Mouse (Mus musculus): ENCODE data around the gene Peli2.

Peli2 gene

DNA sequence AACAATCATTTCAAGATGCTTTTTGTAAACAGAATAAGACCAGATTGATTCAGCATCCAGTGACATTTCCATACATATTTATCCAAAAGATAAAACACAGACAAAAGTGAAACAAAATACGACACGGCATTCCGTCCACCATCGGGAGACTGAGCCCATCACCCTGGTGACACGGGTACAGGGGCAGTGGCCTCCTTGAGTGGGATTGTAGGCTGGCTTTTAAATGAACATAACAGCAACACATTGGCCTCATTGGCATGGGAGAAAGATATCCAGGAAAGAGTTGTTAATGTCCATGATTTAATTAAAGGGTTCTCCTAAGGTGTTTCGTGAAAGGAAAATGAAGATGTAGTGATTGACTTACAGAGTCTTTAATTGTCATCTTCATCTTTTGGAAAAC is 5.3 kb downstream of the Peli2 start:
- no peak for DNase-seq (ENCODE audit: low spot score in 2 of 2)

- DNase-seq (ENCODE audit: low spot score in 2 of 2): no peak
Observed at GRCm38 (mm10) chr14:48126931-48127330, 6.3 kb downstream of the Peli2 start.

DNA sequence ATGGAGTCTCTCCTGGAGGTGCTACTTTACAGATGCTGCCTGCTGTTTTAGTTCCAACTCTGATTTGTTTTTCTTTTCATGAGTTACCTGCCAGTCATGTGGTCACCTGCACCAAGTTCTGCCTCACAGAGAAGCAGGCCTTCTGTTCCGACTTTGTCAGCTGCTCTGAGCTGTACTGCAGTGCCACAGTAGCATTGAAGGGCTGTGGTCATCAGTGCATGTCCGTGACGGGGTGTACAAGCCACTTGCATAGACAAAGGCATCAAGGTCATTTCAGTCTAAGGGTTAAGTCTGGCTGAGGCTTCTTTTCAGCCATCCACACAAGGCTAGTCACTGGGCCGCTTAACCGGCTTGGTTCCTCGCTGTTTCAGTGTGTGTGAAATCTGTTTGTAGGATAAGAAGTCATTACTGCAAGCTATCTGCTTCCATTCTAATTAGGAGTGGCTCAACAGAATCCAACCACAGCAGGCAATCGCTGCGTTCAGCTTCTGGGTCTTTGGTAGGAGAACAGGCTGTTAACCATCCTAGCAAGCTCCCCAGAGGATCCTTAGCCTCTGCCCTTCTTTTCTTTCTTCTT is 7.1 kb downstream of the Peli2 start:
- peak in 1 of 2 experiments; percentile 35 for DNase-seq (ENCODE audit: low spot score in 2 of 2)

GRCm38 (mm10) chr14:48128701-48129100 is 8.1 kb downstream of the Peli2 start:
- no peak for DNase-seq (ENCODE audit: low spot score in 2 of 2)

GRCm38 (mm10) chr14:48130021-48130420 is 9.4 kb downstream of the Peli2 start:
- no peak for DNase-seq (ENCODE audit: low spot score in 2 of 2)

DNA sequence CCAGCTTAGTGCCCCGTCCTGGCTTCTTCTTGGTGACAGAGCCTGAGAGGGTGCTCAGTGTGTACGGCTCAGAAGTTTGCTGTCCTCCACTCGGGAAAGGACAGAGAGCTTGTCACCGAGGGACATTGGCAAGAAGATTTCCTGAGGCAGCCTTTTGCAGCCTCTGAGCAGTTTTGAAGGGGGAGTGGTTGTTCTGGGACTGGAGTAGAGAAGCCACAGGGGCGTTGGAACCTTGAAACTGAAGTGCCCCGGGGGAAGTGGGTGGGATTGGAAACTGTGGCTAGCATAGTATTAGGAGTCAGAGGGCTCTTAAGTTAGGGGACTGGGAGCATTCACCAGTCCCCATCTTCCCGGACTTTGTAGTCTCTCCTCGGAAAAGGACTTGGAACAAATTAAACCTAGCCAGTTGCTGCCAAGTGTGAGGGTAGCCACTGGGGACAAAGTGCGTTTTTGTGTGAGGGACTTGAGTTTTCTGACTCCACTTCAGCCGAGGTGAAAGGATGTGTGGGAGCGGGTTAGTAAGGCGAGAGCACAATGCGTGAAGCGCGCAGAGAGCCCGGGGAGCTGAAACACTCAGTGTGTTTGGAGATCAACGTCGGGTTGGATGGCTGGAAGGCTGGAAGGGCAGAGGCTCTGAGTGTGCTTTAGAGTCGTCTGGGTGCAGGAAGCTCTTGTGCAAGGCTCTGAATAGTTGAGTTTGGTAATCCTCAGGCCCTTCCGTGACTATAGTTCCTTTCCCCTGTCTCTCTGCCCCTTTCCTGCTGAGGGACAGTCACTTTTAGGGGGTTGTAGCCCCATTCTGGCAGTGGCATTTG is 10.3 kb downstream of the Peli2 start:
- no peak for DNase-seq (ENCODE audit: low spot score in 2 of 2)

GRCm38 (mm10) chr14:48131576-48131922 is 10.9 kb downstream of the Peli2 start:
- DNase-seq (ENCODE audit: low spot score in 2 of 2): no peak

DNA sequence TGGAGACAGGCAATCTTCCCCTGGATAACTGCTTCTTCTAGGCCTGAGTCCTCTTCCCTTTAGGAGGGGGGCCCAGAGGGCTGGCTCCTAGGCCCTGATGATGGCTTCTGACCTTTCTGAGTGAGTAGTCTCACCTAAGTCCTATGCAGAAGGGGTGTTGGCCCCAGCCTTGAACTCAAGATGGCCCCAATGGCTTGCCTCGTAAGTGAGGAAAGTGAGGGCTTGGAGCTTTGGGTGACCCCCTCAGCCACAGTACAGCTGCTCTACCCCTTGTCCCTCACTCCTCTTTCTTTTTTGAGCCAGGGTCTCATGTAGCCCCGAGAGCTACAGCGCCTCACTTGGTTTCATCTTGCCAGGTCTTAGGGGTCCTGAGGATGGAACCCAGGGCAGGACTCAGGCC is 11.6 kb downstream of the Peli2 start:
- no peak for DNase-seq (ENCODE audit: low spot score in 2 of 2)

DNA sequence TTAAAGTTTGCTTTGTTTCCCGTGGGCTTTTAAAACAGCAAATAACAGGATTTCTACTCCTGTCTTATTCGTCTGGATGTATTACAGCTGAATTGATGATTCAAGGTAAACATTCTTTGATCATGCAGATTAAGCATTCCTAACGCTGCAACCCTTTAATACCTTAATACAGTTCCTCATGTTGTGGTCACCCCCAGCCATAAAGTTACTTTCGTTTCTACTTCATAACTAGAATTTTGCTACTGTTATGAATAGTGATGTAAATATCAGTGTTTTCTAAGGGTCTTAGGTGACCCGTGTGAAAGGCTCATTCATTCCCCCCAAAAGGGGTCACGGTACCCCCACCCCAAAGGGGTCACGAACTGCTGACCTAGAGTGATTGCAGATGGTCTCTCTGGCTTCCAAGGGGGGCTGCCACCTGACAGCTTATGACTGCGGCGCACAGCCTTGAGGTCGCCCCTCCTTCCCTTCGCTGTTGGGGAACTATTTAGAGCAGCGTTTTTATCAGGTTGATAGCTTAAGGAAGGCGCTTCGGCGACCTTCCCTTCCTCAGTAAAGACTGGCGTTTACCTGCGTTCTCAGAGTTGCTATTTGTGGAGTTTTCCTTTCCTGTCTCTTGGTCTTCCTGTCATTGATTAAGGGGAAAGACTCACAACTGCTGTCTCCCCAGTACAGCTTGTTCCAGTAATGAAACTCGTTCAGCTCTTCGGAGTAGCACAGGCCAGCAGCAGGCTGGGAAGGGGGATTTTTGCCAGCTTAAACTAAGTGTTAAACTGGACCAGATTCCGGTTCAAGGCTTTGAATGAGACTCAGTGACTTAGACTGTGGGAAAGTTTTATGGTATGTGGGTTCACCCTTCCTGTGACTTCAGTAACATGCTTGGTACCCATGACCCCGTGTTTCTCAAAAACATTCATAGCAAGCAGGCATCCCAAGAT is 12.5 kb downstream of the Peli2 start:
- no peak for DNase-seq (ENCODE audit: low spot score in 2 of 2)

GRCm38 (mm10) chr14:48134344-48134743 is 13.7 kb downstream of the Peli2 start:
- DNase-seq (ENCODE audit: low spot score in 2 of 2): no peak

GRCm38 (mm10) chr14:48135816-48136345 is 15.3 kb downstream of the Peli2 start:
- no peak for DNase-seq (ENCODE audit: low spot score in 2 of 2)

- DNase-seq (ENCODE audit: low spot score in 2 of 2): no peak
Observed at GRCm38 (mm10) chr14:48137731-48138130, 17.1 kb downstream of the Peli2 start.

GRCm38 (mm10) chr14:48138138-48138537 is 17.5 kb downstream of the Peli2 start:
- DNase-seq (ENCODE audit: low spot score in 2 of 2): no peak

DNA sequence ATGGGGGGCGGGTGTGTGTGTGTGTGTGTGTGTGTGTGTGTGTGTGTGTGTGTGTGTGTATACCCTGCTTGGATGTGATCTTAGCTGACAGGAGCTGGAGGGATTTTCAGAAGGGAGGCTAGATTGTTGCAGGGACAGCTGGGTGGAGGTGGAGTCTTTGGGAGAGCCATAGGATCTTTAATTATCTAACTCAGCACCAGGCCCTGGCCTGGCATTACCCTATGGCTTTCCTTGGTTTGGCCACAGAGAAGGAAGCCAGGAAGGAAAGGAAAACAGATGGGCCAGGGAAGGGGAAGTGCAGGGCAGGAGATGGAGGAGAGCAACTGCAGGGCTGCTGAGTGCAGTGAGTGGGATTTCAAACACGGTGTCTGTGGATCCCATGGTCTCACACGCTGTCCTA is 18.8 kb downstream of the Peli2 start:
- DNase-seq (ENCODE audit: low spot score in 2 of 2): no peak

- DNase-seq (ENCODE audit: low spot score in 2 of 2): no peak
Observed at GRCm38 (mm10) chr14:48141694-48142093, 21.1 kb downstream of the Peli2 start.

DNA sequence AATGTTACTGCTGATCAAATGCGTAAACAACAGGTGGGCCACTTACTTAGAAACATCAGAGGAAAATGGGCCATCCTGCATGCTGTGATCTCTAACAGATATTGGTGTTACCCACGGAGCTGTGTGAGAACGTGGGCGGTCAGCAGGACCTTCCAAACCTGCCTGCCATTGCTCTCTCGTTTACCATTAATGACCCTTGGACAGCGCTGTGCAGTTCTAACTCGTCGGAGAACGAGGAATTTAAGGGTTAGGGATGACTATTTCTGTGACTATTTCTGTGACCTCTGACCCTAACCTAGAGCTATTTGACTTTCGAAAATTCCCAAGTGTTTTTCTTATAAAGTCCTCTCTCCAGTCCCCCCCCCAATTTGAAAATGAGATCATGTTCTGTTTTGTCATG is 22.1 kb downstream of the Peli2 start:
- no peak for DNase-seq (ENCODE audit: low spot score in 2 of 2)

DNA sequence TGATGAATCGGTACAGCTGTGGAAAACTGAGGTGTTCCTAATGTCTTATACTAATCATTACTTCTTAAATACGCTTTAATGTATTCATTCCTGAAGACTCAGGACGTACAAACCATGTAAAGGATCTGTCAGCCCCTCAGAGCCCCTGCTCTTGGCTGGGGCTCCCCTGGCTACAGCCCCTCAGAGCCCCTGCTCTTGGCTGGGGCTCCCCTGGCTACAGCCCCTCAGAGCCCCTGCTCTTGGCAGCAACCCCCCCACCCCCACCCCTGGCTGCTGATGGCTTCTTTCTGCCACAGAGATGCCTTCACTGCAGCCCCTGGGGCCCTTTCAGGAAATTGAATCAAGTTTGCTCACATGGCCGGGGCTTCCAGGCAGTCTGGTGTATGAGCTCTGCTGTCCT is 22.5 kb downstream of the Peli2 start:
- no peak for DNase-seq (ENCODE audit: low spot score in 2 of 2)

- no peak for DNase-seq (ENCODE audit: low spot score in 2 of 2)
Observed at GRCm38 (mm10) chr14:48144330-48144729, 23.7 kb downstream of the Peli2 start.

DNA sequence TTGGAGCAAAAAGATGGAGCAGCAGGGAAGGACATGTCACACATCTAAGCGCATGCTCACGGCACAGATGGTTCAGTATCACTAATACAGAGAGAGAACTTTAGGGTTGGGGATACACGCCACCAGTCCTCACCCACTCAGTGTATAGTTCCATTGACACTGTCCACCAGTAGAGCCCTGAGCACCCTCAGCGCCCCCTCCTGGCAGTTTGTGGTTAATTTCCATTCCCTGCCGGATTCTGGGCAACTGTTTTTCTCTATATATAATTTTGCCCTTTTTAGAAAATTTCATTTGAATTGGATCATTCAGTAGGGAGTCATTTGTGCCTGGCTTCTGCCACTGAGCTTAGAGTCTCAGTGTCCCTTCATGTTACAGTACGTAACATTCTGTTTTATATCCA is 27.1 kb downstream of the Peli2 start:
- no peak for DNase-seq (ENCODE audit: low spot score in 2 of 2)

DNA sequence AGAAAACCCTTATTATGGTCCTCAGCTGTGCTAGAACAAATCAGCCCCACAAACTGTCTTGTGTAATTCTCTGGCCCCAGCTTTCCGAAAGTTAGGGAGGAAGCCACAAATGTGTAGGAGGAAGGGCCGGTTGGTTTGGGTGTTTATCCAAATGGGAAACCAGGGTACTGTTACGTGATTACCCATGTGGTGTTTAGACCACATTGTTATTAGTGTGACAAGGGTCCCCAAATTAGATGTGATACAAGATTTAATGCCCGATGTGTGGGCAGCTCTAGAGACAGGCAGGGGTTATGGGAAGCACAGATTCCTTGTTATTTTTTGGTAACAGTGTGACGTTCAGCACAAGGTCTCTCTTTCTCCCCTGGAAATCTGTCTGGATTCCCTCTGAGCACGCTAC is 28.0 kb downstream of the Peli2 start:
- no peak for DNase-seq (ENCODE audit: low spot score in 2 of 2)

DNA sequence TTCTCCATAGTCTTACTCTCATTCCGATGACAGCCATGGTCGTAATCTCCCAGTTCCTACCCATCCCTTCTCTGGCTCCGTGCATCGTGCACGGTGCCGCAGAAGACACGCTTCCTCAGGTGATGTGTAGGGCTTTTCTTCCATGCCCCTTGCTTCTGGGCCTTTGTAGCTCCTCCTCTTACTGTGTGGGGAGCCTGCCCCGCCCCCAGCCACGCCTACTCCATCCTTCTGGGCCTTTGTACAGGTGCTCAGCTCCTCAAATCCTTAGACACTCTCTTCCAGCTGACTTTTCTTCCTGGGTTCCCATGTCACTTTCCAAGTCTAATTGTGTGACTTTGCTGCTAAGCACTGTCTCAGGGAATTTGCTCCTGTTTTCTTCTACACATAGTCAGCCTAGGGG is 28.7 kb downstream of the Peli2 start:
- no peak for DNase-seq (ENCODE audit: low spot score in 2 of 2)

DNA sequence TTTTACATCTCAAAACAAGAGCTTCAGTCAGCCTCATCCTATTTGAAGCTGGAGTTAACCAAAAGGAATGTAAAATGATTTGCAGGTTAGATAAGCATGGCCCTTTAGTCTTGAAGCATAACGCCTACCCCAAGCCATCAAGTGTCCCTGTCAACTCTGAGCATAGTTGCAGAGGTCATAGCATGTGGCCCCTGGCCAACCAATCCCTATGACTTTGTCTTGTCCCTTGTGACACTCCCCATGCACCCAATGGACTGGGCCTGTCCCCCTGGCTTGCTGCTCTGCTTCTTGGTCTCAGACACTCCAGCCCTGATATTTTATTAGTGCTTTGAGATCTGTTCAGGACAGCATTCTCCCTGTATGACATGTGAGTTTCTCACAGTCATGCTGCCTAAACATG is 30.3 kb downstream of the Peli2 start:
- no peak for DNase-seq (ENCODE audit: low spot score in 2 of 2)

Data from spleen, postnatal 4 days (tissue).